Mouse (Mus musculus) CH12.LX (cell line): ENCODE data around the gene Hba-a1. TPM values are rescaled to one million over a fixed set of nuclear protein-coding genes. Genes with fewer than 3 reads are reported as not detected.

ENCODE experiments used
- DNase-seq: peaks from one replicate; pipeline ENCODE4 v3.0.0-alpha.2; 2013; ENCODE audit errors: extremely low read depth
- H3K27ac ChIP-seq: 2 replicates; pipeline ENCODE4 v1.5.1; 2012; ENCODE audit warnings: low read depth, mild to moderate bottlenecking, control low read depth, moderate library complexity; ENCODE audit not compliant: insufficient read depth
- H3K27me3 ChIP-seq: replicated peaks from 2 replicates; pipeline ENCODE3; 2012; ENCODE audit warnings: inconsistent platforms
- H3K36me3 ChIP-seq, 2 experiments: replicated peaks in 1 of 2; 2 replicates each; pipeline versions ENCODE3 to v1.6.1; 2012; ENCODE audit warnings: inconsistent platforms in 1 of 2, low read length in 1 of 2, mild to moderate bottlenecking in 1 of 2, mixed read lengths in 1 of 2, moderate library complexity in 1 of 2; ENCODE audit not compliant: control insufficient read depth in 1 of 2, insufficient read depth in 1 of 2
- H3K4me1 ChIP-seq, 2 experiments: 2 replicates each; pipeline ENCODE4 v1.6.1; 2012; ENCODE audit warnings: inconsistent platforms in 1 of 2, moderate library complexity in 1 of 2; ENCODE audit not compliant: insufficient read depth in 2 of 2, control insufficient read depth in 1 of 2
- H3K4me2 ChIP-seq: 2 replicates; pipeline ENCODE4 v1.6.1; 2012; ENCODE audit warnings: low read depth, mild to moderate bottlenecking, control low read depth; ENCODE audit not compliant: poor library complexity, insufficient read depth, severe bottlenecking
- H3K4me3 ChIP-seq, 3 experiments: fragments of 150-350 bp in 1 of 3; sonication (generic) in 1 of 3; replicated peaks in 1 of 3; 2 replicates each; pipeline versions ENCODE3 to v1.5.1; 2011 to 2012; ENCODE audit warnings: low read depth in 2 of 3, low read length in 2 of 3, mild to moderate bottlenecking in 2 of 3, moderate library complexity in 2 of 3, control low read depth in 1 of 3, improper control_type of control experiment in 1 of 3, inconsistent platforms in 1 of 3, mixed read lengths in 1 of 3; ENCODE audit not compliant: poor library complexity in 1 of 3
- H3K79me2 ChIP-seq: replicated peaks from 2 replicates; pipeline ENCODE4 v1.6.1; 2012; ENCODE audit warnings: mild to moderate bottlenecking, moderate library complexity; ENCODE audit not compliant: control insufficient read depth, poor library complexity, insufficient read depth, severe bottlenecking; ENCODE audit errors: extremely low read depth
- H3K9ac ChIP-seq: 2 replicates; pipeline ENCODE4 v1.6.1; 2012; ENCODE audit warnings: low read depth, mild to moderate bottlenecking, control low read depth, moderate library complexity; ENCODE audit not compliant: insufficient read depth
- H3K9me3 ChIP-seq: replicated peaks from 2 replicates; pipeline ENCODE3; 2012; ENCODE audit warnings: low read length, inconsistent platforms, mixed read lengths
- CHD2 ChIP-seq: IDR thresholded peaks from 2 replicates; pipeline ENCODE4 v1.6.1; 2011; ENCODE audit warnings: low read length, improper control_type of control experiment
- E2F4 ChIP-seq: IDR thresholded peaks from 2 replicates; pipeline ENCODE4 v1.6.1; 2011; ENCODE audit warnings: low read depth, low read length, improper control_type of control experiment; ENCODE audit not compliant: insufficient replicate concordance
- ETS1 ChIP-seq: conservative IDR thresholded peaks from 2 replicates; pipeline ENCODE4 v1.6.1; 2012; ENCODE audit warnings: low read depth, mild to moderate bottlenecking, inconsistent platforms, low read length, improper control_type of control experiment, moderate library complexity
- GABPA ChIP-seq: IDR thresholded peaks from 2 replicates; pipeline ENCODE4 v1.6.1; 2012; ENCODE audit warnings: low read depth, low read length, improper control_type of control experiment, inconsistent platforms; ENCODE audit not compliant: insufficient replicate concordance
- HCFC1 ChIP-seq: IDR thresholded peaks from 2 replicates; pipeline ENCODE4 v1.6.1; 2012; ENCODE audit warnings: low read depth, mild to moderate bottlenecking, inconsistent platforms, low read length, improper control_type of control experiment
- JUN ChIP-seq: IDR thresholded peaks from 2 replicates; pipeline ENCODE4 v1.6.1; 2011; ENCODE audit warnings: low read depth, mild to moderate bottlenecking, low read length, improper control_type of control experiment, moderate library complexity; ENCODE audit not compliant: insufficient read depth
- KAT2A ChIP-seq: IDR thresholded peaks from 2 replicates; pipeline ENCODE4 v1.6.1; 2012; ENCODE audit warnings: low read length, improper control_type of control experiment, inconsistent platforms; ENCODE audit not compliant: insufficient replicate concordance
- MAFK ChIP-seq: IDR thresholded peaks from 2 replicates; pipeline ENCODE4 v1.6.1; 2011; ENCODE audit warnings: low read length, improper control_type of control experiment; ENCODE audit not compliant: insufficient replicate concordance
- MAX ChIP-seq: IDR thresholded peaks from 2 replicates; pipeline ENCODE4 v1.6.1; 2011; ENCODE audit warnings: low read length, improper control_type of control experiment
- MAZ ChIP-seq: IDR thresholded peaks from 2 replicates; pipeline ENCODE4 v1.6.1; 2012; ENCODE audit warnings: low read depth, mild to moderate bottlenecking, inconsistent platforms, low read length, improper control_type of control experiment, moderate library complexity
- MEF2A ChIP-seq: IDR thresholded peaks from 2 replicates; pipeline ENCODE4 v1.6.1; 2014; ENCODE audit warnings: low read depth, mild to moderate bottlenecking, inconsistent platforms, low read length, improper control_type of control experiment, borderline replicate concordance
- MXI1 ChIP-seq: IDR thresholded peaks from 2 replicates; pipeline ENCODE4 v1.6.1; 2011; ENCODE audit warnings: mild to moderate bottlenecking, low read depth, low read length, improper control_type of control experiment
- MYC ChIP-seq: IDR thresholded peaks from 2 replicates; pipeline ENCODE4 v1.6.1; 2011; ENCODE audit warnings: low read depth, mild to moderate bottlenecking, improper control_type of control experiment, low read length
- NELFE ChIP-seq: IDR thresholded peaks from 2 replicates; pipeline ENCODE4 v1.6.1; 2011; ENCODE audit warnings: low read depth, low read length, improper control_type of control experiment
- NRF1 ChIP-seq: IDR thresholded peaks from 2 replicates; pipeline ENCODE4 v1.6.1; 2014; ENCODE audit warnings: low read depth, mild to moderate bottlenecking, inconsistent platforms, low read length, improper control_type of control experiment, moderate library complexity
- PAX5 ChIP-seq: IDR thresholded peaks from 2 replicates; pipeline ENCODE4 v1.6.1; 2012; ENCODE audit warnings: low read length, inconsistent platforms, mixed read lengths
- RAD21 ChIP-seq: IDR thresholded peaks from 2 replicates; pipeline ENCODE4 v1.6.1; 2011; ENCODE audit warnings: low read depth, mild to moderate bottlenecking, low read length, improper control_type of control experiment, moderate library complexity
- TBP ChIP-seq: conservative IDR thresholded peaks from 2 replicates; pipeline ENCODE4 v1.6.1; 2011; ENCODE audit warnings: low read depth, low read length, improper control_type of control experiment
- UBTF ChIP-seq: IDR thresholded peaks from 2 replicates; pipeline ENCODE4 v1.6.1; 2012; ENCODE audit warnings: low read depth, mild to moderate bottlenecking, inconsistent platforms, low read length, improper control_type of control experiment, moderate library complexity
- USF1 ChIP-seq: IDR thresholded peaks from 2 replicates; pipeline ENCODE4 v1.6.1; 2014; ENCODE audit warnings: low read depth, mild to moderate bottlenecking, inconsistent platforms, low read length, improper control_type of control experiment
- ZKSCAN1 ChIP-seq: IDR thresholded peaks from 2 replicates; pipeline ENCODE4 v1.6.1; 2012; ENCODE audit warnings: low read depth, inconsistent platforms, low read length, improper control_type of control experiment, borderline replicate concordance
- ZNF384 ChIP-seq: IDR thresholded peaks from 2 replicates; pipeline ENCODE4 v1.6.1; 2012; ENCODE audit warnings: low read depth, low read length, improper control_type of control experiment, inconsistent platforms
- dilution Hi-C: fragments of 300-500 bp; cut with MboI; formaldehyde crosslinking; loops from 2 replicates; pipeline ENCODE4 v1.14.3; 2020; ENCODE audit warnings: low sequenced_read_pairs; ENCODE audit not compliant: extremely low pct_unique_long_range_greater_than_20kb, extremely low pct_ligation_motif_present
- in situ Hi-C: fragments of 300-500 bp; cut with MboI; formaldehyde crosslinking; loops from 3 replicates; pipeline ENCODE4 v1.14.3; 2019; ENCODE audit warnings: low sequenced_read_pairs, low pct_ligation_motif_present, low pct_unique_long_range_greater_than_20kb, mixed read lengths
- polyA plus RNA-seq: library from polyadenylated mRNA; unstranded; fragments of >175 nt; gene quantifications from 2 replicates; pipeline ENCODE4 v1.2.1, GENCODE M21; 2012; ENCODE audit warnings: low read depth; ENCODE audit not compliant: insufficient read length
- total RNA-seq, 2 experiments: library from RNA; depleted of rRNA; stranded (reverse); fragments of 300-350 nt in 1 of 2; fragments of >200 nt in 1 of 2; gene quantifications; 2 replicates each; pipeline ENCODE4 v1.2.3; 2012 to 2014

The Hba-a1 gene
- total and polyA plus RNA-seq, 3 experiments = 4.7 to 5.2 (median 4.9) TPM

GRCm38 (mm10) chr11:32331861-32332260 is 48.5 kb downstream of the Hba-a1 start:
- dilution Hi-C loops (no loop called here), in situ Hi-C loops (no loop called here)
- Histone ChIP-seq H3K27me3 (peaks cover 5% of the 10 kb centered on the region), H3K9me3 (peaks cover 9% of the 10 kb centered on the region), H3K4me2 (no peak overlapping the region), H3K27ac (no peak overlapping the region), H3K9ac (no peak overlapping the region), H3K79me2 (no peaks in the 10 kb centered on the region), H3K4me3 (no peak overlapping the region), H3K36me3 (no peaks in the 10 kb centered on the region), H3K4me1 (peaks cover 5 to 13% of the 10 kb centered on the region in 2 experiments)
- no peak for DNase-seq
- TF ChIP-seq MYC (no peak), MEF2A (no peak), UBTF (no peak), MAFK (no peak), HCFC1 (no peak), NRF1 (no peak), JUN (no peak), NELFE (no peak), TBP (no peak), MAZ (no peak), E2F4 (no peak), ZKSCAN1 (no peak), RAD21 (no peak), KAT2A (no peak), PAX5 (no peak), ETS1 (no peak), MXI1 (no peak), MAX (no peak), USF1 (no peak)

GRCm38 (mm10) chr11:32333235-32333634 is 49.9 kb downstream of the Hba-a1 start:
- Histone ChIP-seq H3K79me2 (no peaks in the 10 kb centered on the region), H3K27me3 (peaks cover 4% of the 10 kb centered on the region), H3K4me2 (no peak overlapping the region), H3K4me1 (peaks cover 5 to 13% of the 10 kb centered on the region in 2 experiments), H3K4me3 (no peak overlapping the region), H3K27ac (no peak overlapping the region), H3K36me3 (no peaks in the 10 kb centered on the region), H3K9me3 (peaks cover 13% of the 10 kb centered on the region), H3K9ac (no peak overlapping the region)
- dilution Hi-C loops (no loop called here), in situ Hi-C loops (no loop called here)
- no peak for DNase-seq
- no peak for TF ChIP-seq ZKSCAN1
- TF ChIP-seq CHD2 = no peak
- no peak for TF ChIP-seq NRF1
- no peak for TF ChIP-seq ZNF384
- TF ChIP-seq MAZ = no peak
- no peak for TF ChIP-seq ETS1
- TF ChIP-seq MEF2A = no peak
- TF ChIP-seq MXI1 = no peak
- TF ChIP-seq GABPA = no peak

Other genes starting within 250 kb of the Hba-a1 start
- 16.8 and 20.0 TPM in 2 replicates for gene Il9r, start 83.2 kb upstream of the Hba-a1 start, total RNA-seq (2012; rRNA removed)
- 51.6 and 52.1 TPM in 2 replicates for gene Il9r, start 83.2 kb upstream of the Hba-a1 start, total RNA-seq (2014; rRNA removed)
- 45.3 and 47.5 TPM in 2 replicates for gene Il9r, start 83.2 kb upstream of the Hba-a1 start, polyA plus RNA-seq
- 113 and 123 TPM in 2 replicates for gene Snrnp25, start 78.1 kb upstream of the Hba-a1 start, total RNA-seq (2012; rRNA removed)
- gene Snrnp25, start 78.1 kb upstream of the Hba-a1 start, total RNA-seq (2014; rRNA removed) = 162 and 208 TPM in 2 replicates
- gene Snrnp25, start 78.1 kb upstream of the Hba-a1 start, polyA plus RNA-seq = 106 and 131 TPM in 2 replicates
- 30.1 and 37.6 TPM in 2 replicates for gene Rhbdf1, start 61.2 kb upstream of the Hba-a1 start, total RNA-seq (2012; rRNA removed)
- 24.7 TPM in 2 replicates for gene Rhbdf1, start 61.2 kb upstream of the Hba-a1 start, total RNA-seq (2014; rRNA removed)
- 27.2 and 34.2 TPM in 2 replicates for gene Rhbdf1, start 61.2 kb upstream of the Hba-a1 start, polyA plus RNA-seq
- 40.3 and 41.9 TPM in 2 replicates for gene Mpg, start 57.0 kb upstream of the Hba-a1 start, total RNA-seq (2012; rRNA removed)
- gene Mpg, start 57.0 kb upstream of the Hba-a1 start, total RNA-seq (2014; rRNA removed) = 36.2 and 39.1 TPM in 2 replicates
- 39.6 and 41.5 TPM in 2 replicates for gene Mpg, start 57.0 kb upstream of the Hba-a1 start, polyA plus RNA-seq
- gene Nprl3, start 15.8 kb upstream of the Hba-a1 start, total RNA-seq (2012; rRNA removed) = 51.7 and 58.7 TPM in 2 replicates
- gene Nprl3, start 15.8 kb upstream of the Hba-a1 start, total RNA-seq (2014; rRNA removed) = 43.1 and 47.9 TPM in 2 replicates
- gene Nprl3, start 15.8 kb upstream of the Hba-a1 start, polyA plus RNA-seq = 66.8 and 79.8 TPM in 2 replicates
- gene Hba-x, start 7.1 kb upstream of the Hba-a1 start, total RNA-seq (2012; rRNA removed) = not detected in 2 replicates
- not detected in 2 replicates for gene Hba-x, start 7.1 kb upstream of the Hba-a1 start, total RNA-seq (2014; rRNA removed)
- gene Hba-x, start 7.1 kb upstream of the Hba-a1 start, polyA plus RNA-seq = not detected in 2 replicates
- not detected in 2 replicates for gene Hbq1b, start 3.5 kb downstream of the Hba-a1 start, total RNA-seq (2012; rRNA removed)
- not detected in 2 replicates for gene Hbq1b, start 3.5 kb downstream of the Hba-a1 start, total RNA-seq (2014; rRNA removed)
- gene Hbq1b, start 3.5 kb downstream of the Hba-a1 start, polyA plus RNA-seq = not detected in 2 replicates
- 2.6 and 4.6 TPM in 2 replicates for gene Hba-a2, start 13.0 kb downstream of the Hba-a1 start, total RNA-seq (2012; rRNA removed)
- 2.9 and 3.1 TPM in 2 replicates for gene Hba-a2, start 13.0 kb downstream of the Hba-a1 start, total RNA-seq (2014; rRNA removed)
- 10.3 and 13.3 TPM in 2 replicates for gene Hba-a2, start 13.0 kb downstream of the Hba-a1 start, polyA plus RNA-seq
- not detected in 2 replicates for gene Hbq1a, start 16.6 kb downstream of the Hba-a1 start, total RNA-seq (2012; rRNA removed)
- gene Hbq1a, start 16.6 kb downstream of the Hba-a1 start, total RNA-seq (2014; rRNA removed) = not detected in 2 replicates
- not detected in 2 replicates for gene Hbq1a, start 16.6 kb downstream of the Hba-a1 start, polyA plus RNA-seq
- 5.3 and 6.7 TPM in 2 replicates for gene Sh3pxd2b, start 64.3 kb downstream of the Hba-a1 start, total RNA-seq (2012; rRNA removed)
- 1.7 and 2.4 TPM in 2 replicates for gene Sh3pxd2b, start 64.3 kb downstream of the Hba-a1 start, total RNA-seq (2014; rRNA removed)
- gene Sh3pxd2b, start 64.3 kb downstream of the Hba-a1 start, polyA plus RNA-seq = 11.3 and 13.2 TPM in 2 replicates
- gene Ubtd2, start 171.9 kb downstream of the Hba-a1 start, total RNA-seq (2012; rRNA removed) = 10.3 and 13.4 TPM in 2 replicates
- 17.8 and 21.4 TPM in 2 replicates for gene Ubtd2, start 171.9 kb downstream of the Hba-a1 start, total RNA-seq (2014; rRNA removed)
- 17.4 and 18.2 TPM in 2 replicates for gene Ubtd2, start 171.9 kb downstream of the Hba-a1 start, polyA plus RNA-seq
- 0.25 TPM in 1 of 2 replicates, not detected in the other for gene Efcab9, start 248.6 kb downstream of the Hba-a1 start, total RNA-seq (2012; rRNA removed)
- not detected in 2 replicates for gene Efcab9, start 248.6 kb downstream of the Hba-a1 start, total RNA-seq (2014; rRNA removed)
- gene Efcab9, start 248.6 kb downstream of the Hba-a1 start, polyA plus RNA-seq = 1.1 and 1.5 TPM in 2 replicates
- gene Stk10, start 249.8 kb downstream of the Hba-a1 start, total RNA-seq (2012; rRNA removed) = 18.6 and 23.2 TPM in 2 replicates
- gene Stk10, start 249.8 kb downstream of the Hba-a1 start, total RNA-seq (2014; rRNA removed) = 19.2 and 20.0 TPM in 2 replicates
- gene Stk10, start 249.8 kb downstream of the Hba-a1 start, polyA plus RNA-seq = 37.4 and 40.3 TPM in 2 replicates